Mouse (Mus musculus): ENCODE data around the gene Odf4. TPM values are rescaled to one million over a fixed set of nuclear protein-coding genes. Genes with fewer than 3 reads are reported as not detected.
"Not testable (repeated sequence)": the region's sequence is repeated elsewhere in the genome, so short reads cannot be mapped to it uniquely, and the experiment has no call there.

Gene Odf4
- polyA plus RNA-seq, 1 experiment from 2014 or later = not detected

DNA sequence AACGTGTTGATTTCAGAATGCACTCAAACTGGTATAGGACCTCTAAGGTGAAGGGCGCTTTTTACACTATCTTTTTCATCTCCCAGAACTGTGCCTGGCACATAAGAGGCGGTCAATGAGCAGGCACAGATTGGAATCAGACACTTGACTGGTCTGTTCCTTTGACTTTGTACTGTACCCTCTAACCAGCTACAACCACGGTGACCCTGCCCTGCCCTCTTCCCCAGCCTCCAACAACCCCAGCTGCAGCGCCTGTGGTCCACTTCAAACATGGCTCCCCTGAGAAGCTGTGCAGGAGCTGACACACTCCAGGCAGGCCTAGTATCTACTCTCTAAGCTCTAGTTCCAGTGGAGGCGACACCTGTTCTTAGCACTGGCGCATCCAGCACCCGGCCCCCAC, 15.8 kb upstream of the Odf4 start:
- WGBS = 88% methylated on average over 8 of the region's 8 CpGs
- Histone ChIP-seq H3K36me3 (0 out of 2 replicates have a peak, but pooled peaks cover 3% of the 10 kb centered on the region), H3K27me3 (ENCODE audit: insufficient read depth, poor library complexity, severe bottlenecking) (peaks cover 22% of the 10 kb centered on the region), H3K27ac (no peak overlapping the region), H3K9me3 (no peaks in the 10 kb centered on the region), H3K4me3 (no peak overlapping the region), H3K4me1 (replicated peaks) (peaks cover 22% of the 10 kb centered on the region)
- DNase-seq (ENCODE audit: low spot score) = no peak

- DNase-seq (ENCODE audit: low spot score) = no peak
- H3K9me3 ChIP-seq = no peaks in the 10 kb centered on the region
- peak overlapping the region; percentile 89 for H3K27ac ChIP-seq
- 73% methylated on average over 4 of the region's 4 CpGs for WGBS
- H3K4me1 ChIP-seq (replicated peaks) = peaks cover 11% of the 10 kb centered on the region
- H3K4me3 ChIP-seq = peak overlapping the region; percentile 57
- H3K27me3 ChIP-seq (ENCODE audit: insufficient read depth, poor library complexity, severe bottlenecking) = no peaks in the 10 kb centered on the region
- 0 out of 2 replicates have a peak, but pooled peaks cover 3% of the 10 kb centered on the region for H3K36me3 ChIP-seq
Observed at GRCm38 (mm10) chr11:68940516-68940915, 13.6 kb upstream of the Odf4 start.

DNA sequence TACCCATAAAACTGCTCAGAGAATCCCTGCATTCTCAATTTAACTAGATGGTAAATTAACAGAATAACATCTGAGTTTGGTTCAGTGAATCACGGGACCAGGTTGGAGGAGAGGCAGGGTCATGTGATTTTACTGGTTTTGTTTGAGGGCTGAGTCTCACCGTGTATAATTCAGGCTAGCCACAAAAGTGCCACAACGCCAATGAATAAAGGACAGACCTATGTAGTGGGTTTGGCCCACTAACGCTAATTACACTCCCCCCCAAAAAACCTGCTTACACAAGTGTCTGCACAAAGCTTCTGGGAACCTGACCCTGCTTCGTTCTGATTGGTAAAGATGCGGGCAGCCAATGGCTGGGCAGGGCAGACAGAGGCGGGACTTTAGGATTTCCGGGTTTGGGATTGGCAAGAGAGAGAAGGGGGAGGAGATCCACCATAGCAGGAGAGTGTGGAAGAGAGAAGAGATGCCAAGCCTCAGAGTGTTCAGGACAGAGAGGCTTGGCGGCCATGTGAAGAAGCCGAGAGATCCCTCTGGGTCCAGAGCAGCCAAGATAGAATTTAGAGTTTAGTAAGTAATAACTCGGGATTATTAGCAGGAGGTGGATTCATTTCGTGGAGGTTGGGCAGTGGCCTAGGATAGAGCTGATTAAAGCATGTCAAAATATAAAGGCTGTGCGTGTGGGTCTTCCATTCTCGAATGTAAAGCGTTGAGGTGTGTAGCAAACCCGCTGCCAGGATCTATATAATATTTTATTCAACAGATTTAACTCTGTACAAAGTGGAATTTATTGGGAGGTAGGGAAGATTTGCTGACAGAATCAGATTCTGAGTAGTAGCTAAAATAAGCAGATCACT, 12.8 kb upstream of the Odf4 start:
- WGBS = 6% methylated on average over 16 of the region's 16 CpGs

GRCm38 (mm10) chr11:68936951-68937350, 10.1 kb upstream of the Odf4 start:
- not testable (repeated sequence) for DNase-seq (ENCODE audit: low spot score); H3K9me3 ChIP-seq; H3K27me3 ChIP-seq (ENCODE audit: insufficient read depth, poor library complexity, severe bottlenecking); H3K27ac ChIP-seq; H3K36me3 ChIP-seq; H3K4me3 ChIP-seq
- WGBS = 92% methylated on average over 4 of the region's 4 CpGs
- peaks cover 14% of the 10 kb centered on the region for H3K4me1 ChIP-seq (replicated peaks)

More for the DNA sequence above, 12.8 kb upstream of the Odf4 start:
- H3K9me3 ChIP-seq = no peaks in the 10 kb centered on the region
- peak; percentile 90 for DNase-seq (ENCODE audit: low spot score)
- H3K27ac ChIP-seq = peak overlapping the region; percentile 89
- 0 out of 2 replicates have a peak, but pooled peaks cover 3% of the 10 kb centered on the region for H3K36me3 ChIP-seq
- H3K4me3 ChIP-seq = peak overlapping the region; percentile 57
- H3K27me3 ChIP-seq (ENCODE audit: insufficient read depth, poor library complexity, severe bottlenecking) = no peaks in the 10 kb centered on the region
- peaks cover 11% of the 10 kb centered on the region for H3K4me1 ChIP-seq (replicated peaks)

DNA sequence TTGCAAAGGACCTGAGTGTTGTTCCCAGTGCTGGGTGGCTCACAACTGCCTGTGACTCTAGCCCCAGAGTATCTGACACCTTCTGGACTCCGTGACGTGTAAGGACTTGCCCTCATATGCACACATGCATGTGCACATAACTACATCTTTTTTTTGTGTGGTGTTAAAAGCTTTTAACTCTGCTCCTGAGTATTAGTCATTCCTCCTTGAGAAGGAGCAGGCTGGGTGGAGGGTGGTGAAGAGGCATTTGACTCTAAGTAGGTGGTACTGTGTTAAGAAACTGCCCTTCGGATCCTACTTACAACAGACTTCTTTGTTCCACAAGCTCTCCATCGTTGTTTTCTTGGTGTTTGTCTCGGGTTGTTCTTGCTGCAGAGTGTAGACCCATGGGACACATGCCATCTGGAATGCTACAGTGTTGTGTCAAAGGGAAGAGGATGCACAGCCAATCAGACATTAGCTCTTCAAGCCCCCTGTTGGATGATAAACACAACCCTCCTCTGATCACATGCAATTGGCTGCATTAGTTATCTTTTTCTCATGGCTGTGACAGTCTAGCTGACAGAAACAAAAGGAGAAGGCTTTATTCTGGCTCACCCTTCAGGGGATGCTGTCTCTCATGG, 7.1 kb upstream of the Odf4 start:
- Histone ChIP-seq H3K9me3 (no peaks in the 10 kb centered on the region), H3K27ac (no peak overlapping the region)

GRCm38 (mm10) chr11:68929947-68930346, 3.1 kb upstream of the Odf4 start:
- no peaks in the 10 kb centered on the region for H3K36me3 ChIP-seq
- WGBS = 81% methylated on average over 6 of the region's 6 CpGs
- H3K27ac ChIP-seq = no peak overlapping the region
- no peaks in the 10 kb centered on the region for H3K9me3 ChIP-seq
- H3K4me1 ChIP-seq (replicated peaks) = 0 out of 2 replicates have a peak, but pooled peaks cover 3% of the 10 kb centered on the region
- H3K4me3 ChIP-seq = no peak overlapping the region
- H3K27me3 ChIP-seq (ENCODE audit: insufficient read depth, poor library complexity, severe bottlenecking) = no peaks in the 10 kb centered on the region
- no peak for DNase-seq (ENCODE audit: low spot score)

More for the DNA sequence above, 7.1 kb upstream of the Odf4 start:
- no peaks in the 10 kb centered on the region for H3K27me3 ChIP-seq (ENCODE audit: insufficient read depth, poor library complexity, severe bottlenecking)
- H3K4me3 ChIP-seq = no peak overlapping the region
- no peak for DNase-seq (ENCODE audit: low spot score)
- H3K36me3 ChIP-seq = no peaks in the 10 kb centered on the region
- H3K4me1 ChIP-seq (replicated peaks) = 0 out of 2 replicates have a peak, but pooled peaks cover 3% of the 10 kb centered on the region
- WGBS = 77% methylated on average over 5 of the region's 5 CpGs

GRCm38 (mm10) chr11:68924749-68925148, 2.1 kb downstream of the Odf4 start:
- Histone ChIP-seq H3K27me3 (ENCODE audit: insufficient read depth, poor library complexity, severe bottlenecking) (no peaks in the 10 kb centered on the region), H3K36me3 (no peaks in the 10 kb centered on the region), H3K4me3 (no peak overlapping the region), H3K4me1 (replicated peaks) (peaks cover 7% of the 10 kb centered on the region; the same call in 1 of the 2 replicates), H3K27ac (no peak overlapping the region), H3K9me3 (no peaks in the 10 kb centered on the region)
- no peak for DNase-seq (ENCODE audit: low spot score)
- WGBS = 85% methylated on average over 2 of the region's 2 CpGs

- 64% methylated on average over 3 of the region's 3 CpGs for WGBS
Observed at GRCm38 (mm10) chr11:68923191-68923590, 3.7 kb downstream of the Odf4 start.

GRCm38 (mm10) chr11:68914566-68914965, 12.3 kb downstream of the Odf4 start:
- H3K4me3 ChIP-seq = no peak overlapping the region
- no peaks in the 10 kb centered on the region for H3K36me3 ChIP-seq
- H3K27me3 ChIP-seq (ENCODE audit: insufficient read depth, poor library complexity, severe bottlenecking) = no peaks in the 10 kb centered on the region
- DNase-seq (ENCODE audit: low spot score) = no peak
- H3K27ac ChIP-seq = no peak overlapping the region
- H3K9me3 ChIP-seq = no peaks in the 10 kb centered on the region
- no peaks in the 10 kb centered on the region for H3K4me1 ChIP-seq (replicated peaks)
- WGBS = 91% methylated on average over 4 of the region's 4 CpGs

More at GRCm38 (mm10) chr11:68923191-68923590, 3.7 kb downstream of the Odf4 start:
- Histone ChIP-seq H3K36me3 (no peaks in the 10 kb centered on the region), H3K4me1 (replicated peaks) (peaks cover 7% of the 10 kb centered on the region; the same call in 1 of the 2 replicates), H3K27ac (no peak overlapping the region), H3K9me3 (no peaks in the 10 kb centered on the region), H3K4me3 (no peak overlapping the region), H3K27me3 (ENCODE audit: insufficient read depth, poor library complexity, severe bottlenecking) (no peaks in the 10 kb centered on the region)
- DNase-seq (ENCODE audit: low spot score) = no peak

DNA sequence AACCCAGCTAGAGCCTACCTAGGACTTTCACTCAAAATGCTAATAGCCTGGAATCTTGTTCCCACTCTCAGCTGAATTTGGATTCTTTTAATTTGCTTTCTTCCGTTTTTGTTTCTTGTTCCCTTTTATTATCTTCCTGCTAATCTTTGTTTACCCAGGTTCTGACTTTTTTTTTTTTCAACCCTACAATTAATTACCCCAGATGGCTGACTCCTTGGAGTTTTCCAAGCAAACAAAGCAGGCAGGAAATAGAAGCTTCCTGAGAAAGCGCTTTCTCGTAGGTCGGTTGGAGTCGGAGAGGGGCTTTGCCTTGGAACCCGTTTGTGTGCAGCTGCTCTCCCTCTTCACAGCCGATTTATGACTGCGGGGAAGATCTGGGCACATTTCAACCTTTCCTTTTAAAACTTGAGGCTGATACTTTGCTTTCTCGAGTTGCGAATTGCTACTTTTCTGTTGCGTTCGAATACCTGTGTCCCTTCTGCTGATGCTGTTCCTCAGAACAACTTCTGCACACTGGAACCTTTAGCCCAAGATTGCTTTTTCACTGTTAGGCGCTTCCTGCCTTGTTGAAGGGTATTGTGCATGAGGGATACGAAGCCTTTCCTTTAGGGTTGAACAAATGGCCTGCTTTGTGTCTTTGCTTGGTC, 15.2 kb downstream of the Odf4 start:
- no peak for DNase-seq (ENCODE audit: low spot score)
- Histone ChIP-seq H3K4me3 (no peak overlapping the region), H3K4me1 (replicated peaks) (no peaks in the 10 kb centered on the region), H3K36me3 (peaks cover 15% of the 10 kb centered on the region), H3K27ac (no peak overlapping the region; the same call in 1 of the 2 replicates), H3K9me3 (no peaks in the 10 kb centered on the region), H3K27me3 (ENCODE audit: insufficient read depth, poor library complexity, severe bottlenecking) (no peaks in the 10 kb centered on the region)
- WGBS = 72% methylated on average over 14 of the region's 14 CpGs

DNA sequence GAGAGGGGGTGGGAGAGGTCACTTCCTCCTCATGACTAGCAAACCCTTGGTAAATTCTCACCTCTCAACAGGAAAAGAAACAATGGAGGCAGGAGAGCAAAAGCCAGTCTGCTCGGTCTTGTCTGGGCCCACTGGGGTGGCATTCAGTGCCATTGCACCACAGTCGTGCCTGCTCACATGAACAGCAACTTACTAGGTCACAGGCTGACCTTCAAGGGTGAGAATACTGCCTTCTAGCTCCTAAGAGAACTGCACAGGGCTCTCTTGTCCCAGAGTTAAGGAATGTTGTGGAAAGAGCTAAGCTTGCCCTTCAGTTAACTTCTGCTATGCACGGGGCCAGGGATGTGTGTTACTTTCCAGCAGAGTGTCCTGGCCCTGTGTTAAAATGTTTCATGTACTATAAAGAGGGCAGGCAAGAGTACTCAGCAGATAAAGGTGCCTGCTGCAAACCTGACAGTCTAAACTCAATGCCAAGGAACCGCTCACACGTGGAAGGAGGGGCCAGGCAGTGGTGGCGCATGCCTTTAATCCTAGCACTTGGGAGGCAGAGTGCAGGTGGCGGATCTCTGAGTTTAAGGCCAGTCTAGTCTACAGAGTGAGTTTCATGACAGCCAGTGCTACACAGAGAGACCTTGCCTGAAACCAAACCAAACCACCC, 17.9 kb downstream of the Odf4 start:
- Histone ChIP-seq H3K27ac (no peak overlapping the region), H3K36me3 (peaks cover 41% of the 10 kb centered on the region), H3K9me3 (no peaks in the 10 kb centered on the region), H3K27me3 (ENCODE audit: insufficient read depth, poor library complexity, severe bottlenecking) (no peaks in the 10 kb centered on the region), H3K4me3 (no peak overlapping the region), H3K4me1 (replicated peaks) (no peaks in the 10 kb centered on the region)
- DNase-seq (ENCODE audit: low spot score) = no peak
- 54% methylated on average over 7 of the region's 7 CpGs for WGBS

- Histone ChIP-seq H3K36me3 (peaks cover 59% of the 10 kb centered on the region), H3K27ac (no peak overlapping the region), H3K27me3 (ENCODE audit: insufficient read depth, poor library complexity, severe bottlenecking) (no peaks in the 10 kb centered on the region), H3K4me3 (no peak overlapping the region), H3K4me1 (replicated peaks) (peaks cover 9% of the 10 kb centered on the region), H3K9me3 (no peaks in the 10 kb centered on the region)
- WGBS = 80% methylated on average over 3 of the region's 3 CpGs
- DNase-seq (ENCODE audit: low spot score) = no peak
Observed at GRCm38 (mm10) chr11:68907251-68907650, 19.6 kb downstream of the Odf4 start.

All from hindbrain, embryonic 10.5 days (tissue).